Mouse (Mus musculus): ENCODE measurements around the gene Dvl2.

GRCm38 (mm10) chr11:70053898-70054570 lies 53.6 kb downstream of the Dvl2 start, which contains the start of gene Asgr1:
- no peak for TF ChIP-seq CTCF (IDR thresholded peaks at IDR 0.05; ENCODE audit: low read depth)
- no peak for TF ChIP-seq EP300 (optimal IDR thresholded peaks at IDR 0.05)

Measured in stomach, postnatal 0 days (tissue).